Mouse (Mus musculus) limb, embryonic 10.5 days (tissue): Measurements from ENCODE around the gene Ptprq. TPM values are rescaled to one million over a fixed set of nuclear protein-coding genes. Genes with fewer than 3 reads are reported as not detected.
A peak's percentile ranks its signal among the peaks of the same experiment; 100 is the strongest.

Experiments used
- DNase-seq: peaks from one replicate; pipeline ENCODE4 v3.0.0-alpha.2; 2017; ENCODE audit warnings: low spot score
- H3K27ac ChIP-seq: fragments of 300-500 bp; sonication (generic); 2 replicates; pipeline ENCODE4 v1.5.1; 2016; ENCODE audit warnings: mild to moderate bottlenecking
- H3K27me3 ChIP-seq: fragments of 300-500 bp; sonication (generic); 2 replicates; pipeline ENCODE4 v1.6.1; 2016; ENCODE audit warnings: low read depth, mild to moderate bottlenecking; ENCODE audit not compliant: poor library complexity, severe bottlenecking
- H3K36me3 ChIP-seq: fragments of 300-500 bp; sonication (generic); 2 replicates; pipeline ENCODE4 v1.6.1; 2016; ENCODE audit warnings: mild to moderate bottlenecking, moderate library complexity
- H3K4me1 ChIP-seq: fragments of 300-500 bp; sonication (generic); 2 replicates; pipeline ENCODE4 v1.6.1; 2016
- H3K4me3 ChIP-seq: fragments of 300-500 bp; sonication (generic); 2 replicates; pipeline ENCODE4 v1.5.1; 2016; ENCODE audit warnings: mild to moderate bottlenecking, moderate library complexity
- H3K9me3 ChIP-seq: fragments of 300-500 bp; sonication (generic); replicated peaks from 2 replicates; pipeline ENCODE4 v1.6.1; 2016; ENCODE audit warnings: mild to moderate bottlenecking
- WGBS: fragments of 180-500 bp; shearing (Covaris S2); methylation state at CpG from one replicate; pipeline ENCODE4 v1.1.7; 2016; 5-methylcytosine and 5-hydroxymethylcytosine counted together
- polyA plus RNA-seq: library from polyadenylated mRNA; unstranded; fragments of >200 nt; fragmentation: Nextera tagmentation; extraction: Ambion mirVana; gene quantifications from 2 replicates; pipeline ENCODE4 v1.2.1, GENCODE M21; 2016

Gene Ptprq
- polyA plus RNA-seq, 1 experiment from 2014 or later, result 0.09 TPM

DNA sequence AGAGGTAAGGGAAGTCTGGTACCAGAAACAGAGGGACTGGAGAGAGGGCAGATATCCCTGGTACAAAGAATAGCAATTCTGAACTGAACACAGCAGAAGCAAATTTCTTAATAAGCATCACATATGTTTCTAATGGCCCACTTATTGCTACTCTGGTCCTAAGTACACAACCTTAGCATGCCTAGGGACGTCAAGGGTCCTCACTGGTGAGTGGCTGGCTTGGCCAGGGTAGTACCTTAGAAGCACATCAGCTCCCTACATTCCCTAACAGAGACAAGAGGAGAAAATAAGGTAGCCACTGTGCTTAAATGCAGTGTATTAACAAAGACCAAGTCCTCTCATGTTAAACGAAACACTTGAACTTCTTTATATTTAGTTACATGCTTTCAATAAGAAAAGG is 21.1 kb downstream of the Ptprq start:
- H3K9me3 ChIP-seq, result no peaks in the 10 kb centered on the region
- H3K27ac ChIP-seq, result no peak overlapping the region
- no peak overlapping the region for H3K4me3 ChIP-seq
- WGBS, result 89% methylated on average over 2 of the region's 2 CpGs
- no peaks in the 10 kb centered on the region for H3K36me3 ChIP-seq
- DNase-seq, result no peak
- H3K4me1 ChIP-seq, result no peaks in the 10 kb centered on the region
- no peaks in the 10 kb centered on the region for H3K27me3 ChIP-seq

DNA sequence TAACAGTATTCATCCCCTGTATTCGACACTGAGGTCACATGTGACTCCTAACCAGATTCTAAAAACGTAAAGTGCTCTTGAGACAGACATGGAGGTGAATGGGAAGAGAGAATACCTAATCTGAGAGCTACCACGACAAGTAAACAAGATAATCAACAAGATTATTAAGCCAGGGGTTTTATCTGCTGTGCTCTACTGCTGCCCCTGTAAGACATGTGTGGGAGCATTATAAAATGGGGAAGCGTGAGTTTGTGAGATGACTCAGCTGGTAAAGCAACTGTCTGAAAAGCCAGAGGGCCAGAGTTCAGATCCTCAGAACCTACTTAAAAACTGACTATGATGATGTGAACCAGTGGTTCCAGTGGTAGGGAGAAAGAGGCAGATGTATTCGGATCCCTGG is 22.7 kb downstream of the Ptprq start:
- Histone ChIP-seq H3K27ac (no peak overlapping the region), H3K36me3 (no peaks in the 10 kb centered on the region), H3K4me1 (no peaks in the 10 kb centered on the region), H3K27me3 (no peaks in the 10 kb centered on the region), H3K4me3 (no peak overlapping the region), H3K9me3 (no peaks in the 10 kb centered on the region)
- WGBS, result 85% methylated on average over 5 of the region's 5 CpGs
- no peak for DNase-seq

DNA sequence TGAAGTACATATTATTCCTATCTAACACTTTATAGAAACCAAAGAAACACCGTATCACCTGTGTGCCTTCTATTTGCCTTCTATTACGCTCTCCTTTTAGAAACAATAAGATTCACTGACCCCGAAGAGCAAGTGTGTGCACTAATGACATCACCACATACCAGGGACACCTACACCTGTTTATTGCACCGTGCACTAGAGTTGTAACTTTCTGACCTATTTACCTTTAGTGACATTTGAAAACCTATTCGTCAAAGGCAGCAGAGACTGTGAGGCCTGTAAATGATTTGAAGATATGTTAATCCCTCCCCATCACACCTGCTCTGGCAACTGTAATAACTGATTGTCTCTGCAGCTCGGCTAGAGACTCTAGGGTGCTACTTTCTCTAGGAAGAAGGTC is 32.5 kb downstream of the Ptprq start:
- Histone ChIP-seq H3K9me3 (no peaks in the 10 kb centered on the region), H3K4me1 (no peaks in the 10 kb centered on the region), H3K4me3 (no peak overlapping the region), H3K27ac (no peak overlapping the region), H3K27me3 (no peaks in the 10 kb centered on the region), H3K36me3 (no peaks in the 10 kb centered on the region)
- DNase-seq, result no peak
- WGBS, result 69% methylated on average over 6 of the region's 6 CpGs

DNA sequence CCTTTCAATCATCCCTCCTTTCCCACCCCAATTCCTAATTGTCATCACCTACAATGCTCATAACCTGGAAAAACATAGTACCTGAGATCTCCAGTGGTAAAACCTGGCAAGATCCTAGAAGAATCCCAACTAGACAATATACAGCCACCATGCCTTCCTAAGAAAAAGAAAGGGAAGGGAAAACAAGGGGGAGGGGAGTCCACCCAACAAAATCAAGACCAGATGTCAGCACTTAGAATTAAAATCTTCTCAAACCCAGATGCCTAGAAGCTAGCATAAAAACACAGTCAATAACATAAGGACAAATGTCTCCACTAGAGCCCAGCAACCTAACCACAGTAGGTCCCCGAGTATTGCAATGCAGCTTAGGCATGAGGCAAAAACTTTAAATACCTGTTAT is 43.9 kb downstream of the Ptprq start:
- Histone ChIP-seq H3K36me3 (no peaks in the 10 kb centered on the region), H3K27ac (peak overlapping the region; percentile 77), H3K27me3 (no peaks in the 10 kb centered on the region), H3K9me3 (no peaks in the 10 kb centered on the region), H3K4me3 (no peak overlapping the region), H3K4me1 (peaks cover 9% of the 10 kb centered on the region)
- WGBS, result 44% methylated on average over 1 of the region's 1 CpGs
- DNase-seq, result no peak

DNA sequence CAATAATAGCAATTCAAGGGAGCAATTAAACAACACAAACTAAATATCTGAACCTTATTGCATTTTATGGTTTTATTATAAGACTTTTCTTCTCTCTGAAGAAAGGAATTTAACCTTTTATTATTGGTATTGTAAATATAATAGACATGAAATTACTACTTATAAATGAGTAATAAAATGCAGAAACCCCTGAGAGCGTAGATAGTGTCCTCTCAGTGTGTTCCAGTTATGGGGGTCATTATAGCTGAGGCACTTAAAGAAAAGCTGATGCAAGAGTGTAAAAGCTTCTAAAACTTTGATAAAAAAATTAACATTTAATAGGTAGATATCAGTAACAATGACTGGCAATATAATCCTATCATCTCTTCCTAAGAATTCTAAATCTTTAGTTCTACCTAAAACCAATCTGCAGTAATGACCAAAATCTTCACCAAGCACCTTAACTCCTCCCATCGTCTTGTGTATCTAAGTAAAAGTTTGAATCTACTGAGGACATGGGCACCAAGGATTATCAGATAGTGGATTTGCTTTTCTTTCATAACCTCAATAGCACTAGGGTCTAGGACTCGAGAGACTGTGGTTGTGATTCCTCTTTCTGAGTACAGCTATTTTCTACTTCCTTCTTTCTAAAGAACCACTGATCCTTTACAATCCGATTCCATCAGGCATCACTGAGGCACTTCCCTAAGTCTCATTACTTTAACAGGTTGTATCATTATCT is 51.3 kb downstream of the Ptprq start:
- 79% methylated on average over 4 of the region's 4 CpGs for WGBS

DNA sequence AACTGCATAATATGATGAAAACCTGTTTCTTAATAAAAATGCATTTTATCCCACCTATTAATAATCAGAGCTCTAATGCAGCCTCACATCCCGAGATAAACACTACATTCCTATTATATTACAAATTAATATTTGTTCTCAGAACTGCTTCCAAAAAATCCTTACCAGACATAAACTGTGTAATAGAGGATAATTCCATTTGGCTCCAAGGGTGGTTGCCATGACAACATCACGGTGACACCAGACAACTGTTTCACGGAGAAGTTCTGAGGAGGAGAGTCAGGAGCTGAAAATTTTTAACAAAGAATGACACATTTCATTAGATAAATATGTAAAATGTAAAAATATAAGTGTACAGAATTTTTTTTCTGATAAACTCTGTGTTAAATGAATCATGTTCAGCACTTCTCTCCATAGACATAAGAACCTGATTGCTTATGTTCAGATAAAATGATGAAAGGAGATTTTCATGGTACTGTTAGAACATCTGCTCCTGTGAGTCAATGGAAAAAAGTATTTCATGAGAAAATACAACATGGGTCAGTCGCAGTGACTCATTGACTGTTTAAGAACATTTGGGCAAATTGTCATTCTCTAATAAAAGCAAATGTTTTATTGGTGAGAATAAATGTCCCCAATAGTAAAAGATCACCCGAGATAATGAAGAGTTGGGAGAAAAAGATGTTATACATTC is 57.3 kb downstream of the Ptprq start:
- DNase-seq, result no peak
- H3K4me3 ChIP-seq, result no peak overlapping the region
- H3K27me3 ChIP-seq, result no peaks in the 10 kb centered on the region
- no peaks in the 10 kb centered on the region for H3K36me3 ChIP-seq
- WGBS, result 80% methylated on average over 5 of the region's 5 CpGs
- H3K9me3 ChIP-seq, result no peaks in the 10 kb centered on the region
- H3K27ac ChIP-seq, result no peak overlapping the region
- H3K4me1 ChIP-seq, result no peaks in the 10 kb centered on the region

More for the DNA sequence above, 51.3 kb downstream of the Ptprq start:
- Histone ChIP-seq H3K36me3 (no peaks in the 10 kb centered on the region), H3K4me1 (no peaks in the 10 kb centered on the region), H3K27ac (no peak overlapping the region), H3K27me3 (no peaks in the 10 kb centered on the region), H3K9me3 (no peaks in the 10 kb centered on the region), H3K4me3 (no peak overlapping the region)
- no peak for DNase-seq

DNA sequence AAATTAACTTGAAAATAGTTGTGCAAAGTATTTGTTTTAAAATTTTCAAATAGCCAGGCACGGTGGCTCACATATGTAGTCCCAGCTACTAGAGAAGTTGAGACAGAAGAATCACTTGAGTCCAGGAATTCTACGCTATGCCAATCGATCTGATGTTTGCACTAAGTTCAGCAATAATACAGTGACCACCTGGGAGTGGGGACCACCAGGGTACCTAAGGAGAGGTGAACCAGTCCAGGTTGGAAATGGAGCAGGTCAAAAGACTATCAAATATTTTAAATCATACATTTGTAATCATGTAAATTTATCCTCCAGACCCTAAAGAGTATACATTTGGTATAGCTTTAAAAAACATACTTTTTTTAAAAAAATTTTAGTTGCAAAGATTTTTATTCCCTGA is 57.9 kb downstream of the Ptprq start:
- Histone ChIP-seq H3K27me3 (no peaks in the 10 kb centered on the region), H3K9me3 (no peaks in the 10 kb centered on the region), H3K4me1 (no peaks in the 10 kb centered on the region), H3K4me3 (no peak overlapping the region), H3K27ac (no peak overlapping the region), H3K36me3 (no peaks in the 10 kb centered on the region)
- 94% methylated on average over 3 of the region's 3 CpGs for WGBS
- no peak for DNase-seq

DNA sequence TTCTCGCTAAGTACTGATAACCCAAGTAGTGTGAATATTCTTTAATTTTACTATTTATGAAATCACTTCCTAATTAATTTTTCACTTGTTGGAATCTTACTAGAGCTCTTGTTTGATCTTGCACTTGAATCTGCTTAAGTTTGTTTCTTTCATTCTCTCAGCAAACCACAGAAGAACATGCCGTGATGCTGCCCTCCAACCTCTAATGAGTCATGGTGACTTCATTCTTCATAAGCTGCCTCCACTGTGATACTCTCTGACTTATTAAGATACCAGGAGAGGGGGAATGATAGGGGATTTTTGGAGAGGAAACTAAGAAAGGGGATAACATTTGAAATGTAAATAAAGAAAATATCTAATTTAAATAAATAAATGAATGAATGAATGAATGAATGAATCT is 60.7 kb downstream of the Ptprq start:
- H3K4me3 ChIP-seq, result no peak overlapping the region
- no peaks in the 10 kb centered on the region for H3K9me3 ChIP-seq
- no peak overlapping the region for H3K27ac ChIP-seq
- no peak for DNase-seq
- no peaks in the 10 kb centered on the region for H3K4me1 ChIP-seq
- no peaks in the 10 kb centered on the region for H3K27me3 ChIP-seq
- 94% methylated on average over 2 of the region's 2 CpGs for WGBS
- H3K36me3 ChIP-seq, result no peaks in the 10 kb centered on the region

DNA sequence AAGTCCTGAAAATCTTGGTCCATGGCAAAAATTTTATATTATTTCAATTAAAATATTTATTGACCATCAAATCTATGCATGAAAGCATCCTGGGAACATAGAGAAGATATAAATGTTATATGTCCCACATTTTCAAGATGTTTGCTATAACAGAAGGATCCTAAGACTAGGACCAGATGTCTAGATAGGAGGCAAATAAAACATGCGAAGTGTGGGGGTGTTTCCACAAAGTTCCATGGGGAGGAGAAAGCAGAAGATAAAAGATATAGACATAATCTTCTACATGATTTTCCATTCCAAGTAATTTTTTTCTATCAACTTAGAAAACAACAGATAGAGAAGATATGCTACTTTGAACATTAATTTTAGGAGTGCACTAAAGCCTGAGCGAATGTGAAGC is 70.2 kb downstream of the Ptprq start:
- Histone ChIP-seq H3K4me3 (no peak overlapping the region), H3K27me3 (no peaks in the 10 kb centered on the region), H3K4me1 (no peaks in the 10 kb centered on the region), H3K9me3 (no peaks in the 10 kb centered on the region), H3K36me3 (no peaks in the 10 kb centered on the region), H3K27ac (no peak overlapping the region)
- DNase-seq, result no peak
- 94% methylated on average over 2 of the region's 2 CpGs for WGBS

DNA sequence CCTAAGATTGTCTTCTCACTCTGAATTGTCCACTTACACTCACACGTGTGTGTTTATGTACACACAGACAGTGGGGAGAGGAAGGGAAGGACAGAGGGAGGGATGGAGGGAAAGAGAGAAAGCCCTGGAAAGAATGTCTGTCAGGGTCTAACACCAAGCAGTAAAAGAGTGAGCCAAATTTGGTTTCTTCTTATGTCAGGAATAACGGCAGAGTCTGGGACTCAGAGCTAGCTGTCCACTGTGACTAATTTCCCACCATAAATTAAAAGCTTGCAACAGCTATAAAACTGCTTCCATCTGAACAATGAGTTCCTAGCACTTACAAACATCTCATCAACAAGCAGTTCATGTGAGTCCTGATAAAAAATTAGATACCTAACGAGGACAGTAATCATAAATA is 91.7 kb downstream of the Ptprq start:
- Histone ChIP-seq H3K27me3 (no peaks in the 10 kb centered on the region), H3K36me3 (no peaks in the 10 kb centered on the region), H3K9me3 (no peaks in the 10 kb centered on the region), H3K27ac (no peak overlapping the region), H3K4me3 (no peak overlapping the region), H3K4me1 (peaks cover 5% of the 10 kb centered on the region)
- 53% methylated on average over 3 of the region's 3 CpGs for WGBS
- no peak for DNase-seq

DNA sequence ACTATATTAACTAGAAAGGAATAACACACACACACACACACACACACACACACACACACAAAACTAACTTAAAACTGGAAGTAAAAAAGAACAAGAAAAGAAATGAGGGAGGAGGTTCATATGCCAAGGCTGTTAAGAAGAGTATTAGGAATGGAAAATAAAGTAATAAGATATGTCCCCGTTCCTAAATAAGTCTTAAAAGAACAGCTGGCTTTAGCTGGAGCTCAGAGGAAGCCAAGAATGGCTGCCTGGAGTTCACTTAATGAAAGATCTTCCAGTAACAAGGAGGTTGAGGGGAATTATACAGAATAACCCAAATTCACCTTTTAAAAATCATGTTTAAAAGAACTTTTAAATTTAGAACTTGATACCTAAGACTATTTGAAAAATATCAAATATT is 93.2 kb downstream of the Ptprq start:
- WGBS, result 85% methylated on average over 1 of the region's 1 CpGs
- Histone ChIP-seq H3K4me3 (no peak overlapping the region), H3K27me3 (no peaks in the 10 kb centered on the region), H3K9me3 (no peaks in the 10 kb centered on the region), H3K36me3 (no peaks in the 10 kb centered on the region), H3K27ac (no peak overlapping the region), H3K4me1 (peaks cover 5% of the 10 kb centered on the region)
- no peak for DNase-seq

DNA sequence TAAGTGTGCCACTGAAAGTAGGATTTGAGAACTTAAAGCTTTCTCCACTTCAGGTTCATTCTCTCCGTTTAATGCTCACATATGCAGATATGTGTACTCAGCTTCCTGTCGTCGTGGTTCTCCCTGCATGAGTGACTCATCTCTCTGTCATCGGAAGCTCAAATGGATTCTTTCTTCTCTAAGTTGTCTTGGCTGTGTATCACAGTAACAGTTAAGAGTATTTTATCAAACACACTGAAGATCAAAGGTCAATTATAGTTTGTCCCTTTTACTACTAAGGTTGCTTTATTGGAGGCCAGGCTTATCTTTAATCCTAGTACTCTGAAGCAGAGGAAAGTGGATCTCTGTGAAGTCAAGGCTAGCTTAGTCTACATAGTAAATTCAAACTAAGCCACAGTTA is 95.6 kb downstream of the Ptprq start:
- Histone ChIP-seq H3K9me3 (no peaks in the 10 kb centered on the region), H3K27me3 (no peaks in the 10 kb centered on the region), H3K27ac (no peak overlapping the region), H3K36me3 (no peaks in the 10 kb centered on the region), H3K4me1 (peaks cover 5% of the 10 kb centered on the region), H3K4me3 (no peak overlapping the region)
- WGBS, result 84% methylated on average over 4 of the region's 4 CpGs
- no peak for DNase-seq

DNA sequence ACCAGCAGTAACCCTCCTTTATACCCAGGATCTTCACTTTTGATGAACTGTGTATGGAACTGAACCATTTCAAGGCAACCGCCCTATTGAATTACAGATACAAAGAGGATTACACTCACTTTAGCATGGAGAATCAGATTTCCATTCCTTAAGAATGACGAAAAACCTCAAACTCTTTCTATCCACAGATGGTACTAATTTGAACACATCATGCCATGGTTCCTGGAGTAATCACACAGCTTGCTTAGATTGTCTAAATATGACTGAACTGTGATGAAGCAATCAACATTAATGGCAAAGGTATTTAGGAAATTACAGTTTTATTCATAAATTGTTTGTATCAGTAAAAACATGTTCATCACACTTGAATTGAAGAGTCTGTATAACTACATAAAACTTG is 104.4 kb downstream of the Ptprq start:
- H3K4me1 ChIP-seq, result no peaks in the 10 kb centered on the region
- no peaks in the 10 kb centered on the region for H3K27me3 ChIP-seq
- H3K27ac ChIP-seq, result no peak overlapping the region
- 72% methylated on average over 2 of the region's 2 CpGs for whole genome bisulfite sequencing
- DNase-seq, result no peak
- no peaks in the 10 kb centered on the region for H3K9me3 ChIP-seq
- H3K4me3 ChIP-seq, result no peak overlapping the region
- H3K36me3 ChIP-seq, result no peaks in the 10 kb centered on the region

DNA sequence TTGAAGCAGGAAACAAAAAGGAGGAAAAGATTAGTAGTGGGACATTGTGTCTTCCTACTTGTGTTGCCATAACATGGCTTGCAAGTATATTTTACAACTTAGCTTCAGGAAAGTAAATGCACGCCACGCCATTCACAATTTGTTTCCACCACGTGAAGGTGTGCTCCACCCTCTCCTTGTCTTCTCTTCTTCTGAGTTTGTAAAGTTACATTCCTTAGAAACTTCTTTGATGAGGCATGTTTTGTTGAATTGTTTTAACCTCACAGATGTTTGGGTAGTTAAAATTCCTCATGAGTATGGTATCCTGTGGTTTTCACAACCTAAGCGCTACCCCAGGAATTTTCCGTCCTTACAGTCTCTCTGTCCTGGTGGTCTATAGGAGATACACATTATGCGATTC is 118.5 kb downstream of the Ptprq start:
- Histone ChIP-seq H3K27ac (no peak overlapping the region), H3K4me3 (no peak overlapping the region), H3K9me3 (no peaks in the 10 kb centered on the region), H3K36me3 (no peaks in the 10 kb centered on the region), H3K4me1 (no peaks in the 10 kb centered on the region), H3K27me3 (no peaks in the 10 kb centered on the region)
- DNase-seq, result no peak
- WGBS, result 90% methylated on average over 6 of the region's 6 CpGs
